Mouse (Mus musculus) Patski (cell line): Measurements from ENCODE around the gene Ifitm3. TPM values are rescaled to one million over a fixed set of nuclear protein-coding genes. Genes with fewer than 3 reads are reported as not detected.

ENCODE experiments used
- ATAC-seq: fragments of 100-300 bp; one replicate; pipeline ENCODE4 v1.8.0; 2021
- CTCF ChIA-PET: fragments of 350-600 bp; sonication (Branson Sonifier 250); formaldehyde crosslinking; loops from one replicate; lab custom pipeline; 2022; ENCODE audit warnings: inconsistent platforms; lab: Charles Lee
- POLR2A ChIA-PET: fragments of 350-600 bp; sonication (Branson Sonifier 250); formaldehyde crosslinking; loops from one replicate; lab custom pipeline; 2022; ENCODE audit warnings: antibody characterized with exemption, inconsistent platforms; lab: Charles Lee
- DNase-seq: peaks from one replicate; pipeline ENCODE4 v3.0.0-alpha.2; 2011; ENCODE audit warnings: low read depth, low spot score
- H3K27me3 ChIP-seq: fragments of 371-371 bp; one replicate; pipeline ENCODE4 v1.5.1; 2021
- CTCF ChIP-seq: fragments of 100-300 bp; IDR thresholded peaks from one replicate; pipeline ENCODE4 v1.5.1; 2021
- in situ Hi-C: fragments of 300-500 bp; cut with MboI; formaldehyde crosslinking; loops from 3 replicates; pipeline ENCODE4 v1.11.1; 2018; ENCODE audit warnings: low pct_unique_long_range_greater_than_20kb, mixed read lengths
- polyA plus RNA-seq: library from polyadenylated mRNA; unstranded; gene quantifications from one replicate; pipeline ENCODE4 v1.2.3, GENCODE M21; 2021

Ifitm3 gene
- polyA plus RNA-seq, 1 experiment from 2014 or later, result 8.6 TPM

GRCm38 (mm10) chr7:141000881-141001708, 9.5 kb downstream of the Ifitm3 start:
- ChIA-PET CTCF (no interaction called here), POLR2A (interaction anchor here (0.6 kb wide), 1 partner anchor 893 kb away, joined by 4 read pairs; no protein-coding TSS in a partner anchor)
- H3K27me3 ChIP-seq, result no peaks in the 10 kb centered on the region
- ATAC-seq, result no peak
- no peak for DNase-seq
- no peak for TF ChIP-seq CTCF
- in situ Hi-C loops, result no loop called here

GRCm38 (mm10) chr7:140998853-140999700, 11.5 kb downstream of the Ifitm3 start:
- TF ChIP-seq CTCF, result no peak
- no peak for ATAC-seq
- CTCF ChIA-PET, result no interaction called here
- H3K27me3 ChIP-seq, result no peaks in the 10 kb centered on the region
- in situ Hi-C loops, result no loop called here
- POLR2A ChIA-PET, result no interaction called here
- no peak for DNase-seq

GRCm38 (mm10) chr7:140997817-140998216, 12.8 kb downstream of the Ifitm3 start:
- DNase-seq (no peak), ATAC-seq (no peak)
- H3K27me3 ChIP-seq, result no peaks in the 10 kb centered on the region
- no peak for TF ChIP-seq CTCF
- CTCF ChIA-PET, result no interaction called here
- in situ Hi-C loops, result no loop called here
- POLR2A ChIA-PET, result no interaction called here

- TF ChIP-seq CTCF, result no peak
- ATAC-seq, result no peak
- H3K27me3 ChIP-seq, result no peaks in the 10 kb centered on the region
- CTCF ChIA-PET, result interaction anchor here (1.9 kb wide), 1 partner anchor 32 kb away, joined by 5 read pairs; no protein-coding TSS in a partner anchor
- DNase-seq, result no peak
- POLR2A ChIA-PET, result no interaction called here
- in situ Hi-C loops, result no loop called here
Observed at GRCm38 (mm10) chr7:140991117-140991689, 19.4 kb downstream of the Ifitm3 start.

GRCm38 (mm10) chr7:140990622-140991021, 19.9 kb downstream of the Ifitm3 start:
- POLR2A ChIA-PET, result no interaction called here
- in situ Hi-C loops, result no loop called here
- CTCF ChIA-PET, result interaction anchor here (1.1 to 1.9 kb wide), 2 partner anchors 18 to 32 kb away, joined by 3 to 5 read pairs; no protein-coding TSS in a partner anchor

GRCm38 (mm10) chr7:140990185-140990584, 20.4 kb downstream of the Ifitm3 start:
- TF ChIP-seq CTCF, result no peak
- ATAC-seq, result no peak
- ChIA-PET CTCF (interaction anchor here (1.0 to 1.9 kb wide), 3 partner anchors 19 to 31 kb away, joined by 3 to 5 read pairs (median 3); no protein-coding TSS in a partner anchor), POLR2A (no interaction called here)
- no peak for DNase-seq
- in situ Hi-C loops, result no loop called here
- no peaks in the 10 kb centered on the region for H3K27me3 ChIP-seq

More at GRCm38 (mm10) chr7:140990622-140991021, 19.9 kb downstream of the Ifitm3 start:
- H3K27me3 ChIP-seq, result no peaks in the 10 kb centered on the region
- TF ChIP-seq CTCF, result no peak
- no peak for DNase-seq
- ATAC-seq, result no peak

GRCm38 (mm10) chr7:140989022-140989421, 21.5 kb downstream of the Ifitm3 start:
- H3K27me3 ChIP-seq, result no peaks in the 10 kb centered on the region
- no peak for ATAC-seq
- in situ Hi-C loops, result no loop called here
- DNase-seq, result no peak
- ChIA-PET CTCF (no interaction called here), POLR2A (no interaction called here)
- no peak for TF ChIP-seq CTCF

GRCm38 (mm10) chr7:140987182-140988138, 23.1 kb downstream of the Ifitm3 start:
- no peaks in the 10 kb centered on the region for H3K27me3 ChIP-seq
- in situ Hi-C loops, result no loop called here
- DNase-seq (no peak), ATAC-seq (no peak)
- ChIA-PET CTCF (no interaction called here), POLR2A (no interaction called here)
- TF ChIP-seq CTCF, result no peak

GRCm38 (mm10) chr7:140982971-140983370, 27.6 kb downstream of the Ifitm3 start:
- ATAC-seq, result no peak
- no peak for DNase-seq
- no peaks in the 10 kb centered on the region for H3K27me3 ChIP-seq
- ChIA-PET CTCF (interaction anchor here (2.3 kb wide), 1 partner anchor 24 kb away, joined by 5 read pairs; no protein-coding TSS in a partner anchor), POLR2A (interaction anchor here (0.5 kb wide), 1 partner anchor 128 kb away, joined by 3 read pairs; no protein-coding TSS in a partner anchor)
- TF ChIP-seq CTCF, result no peak
- in situ Hi-C loops, result no loop called here
